Mouse (Mus musculus) forebrain, embryonic 14.5 days (tissue): ENCODE data around the gene Adgra1. TPM values are rescaled to one million over a fixed set of nuclear protein-coding genes. Genes with fewer than 3 reads are reported as not detected.

Experiments
- ATAC-seq: fragments of 200-750 bp; cut with Nextera tagmentation; 2 replicates; pipeline ENCODE4 v1.8.0; 2017; ENCODE audit warnings: mild to moderate bottlenecking, moderate library complexity
- DNase-seq: peaks from one replicate; pipeline ENCODE4 v3.0.0-alpha.2; 2015; ENCODE audit warnings: low spot score
- H3K27ac ChIP-seq: fragments of 300-500 bp; sonication (generic); 2 replicates; pipeline ENCODE4 v1.5.1; 2014; ENCODE audit warnings: low read depth, mild to moderate bottlenecking, control low read depth, low read length, moderate library complexity
- H3K27me3 ChIP-seq: fragments of 300-500 bp; sonication (generic); replicated peaks from 2 replicates; pipeline ENCODE4 v1.6.1; 2014; ENCODE audit warnings: low read length, control low read depth, mixed read lengths; ENCODE audit not compliant: control insufficient read depth, insufficient read depth
- H3K36me3 ChIP-seq: fragments of 300-500 bp; sonication (generic); 2 replicates; pipeline ENCODE4 v1.6.1; 2014; ENCODE audit warnings: low read length, control low read depth; ENCODE audit not compliant: control insufficient read depth, insufficient read depth
- H3K4me1 ChIP-seq: fragments of 300-500 bp; sonication (generic); 2 replicates; pipeline ENCODE4 v1.6.1; 2014; ENCODE audit warnings: antibody characterized with exemption, low read length, control low read depth; ENCODE audit not compliant: control insufficient read depth, insufficient read depth
- H3K4me2 ChIP-seq: fragments of 300-500 bp; sonication (generic); 2 replicates; pipeline ENCODE4 v1.6.1; 2014; ENCODE audit warnings: mild to moderate bottlenecking, control low read depth, low read length
- H3K4me3 ChIP-seq: fragments of 300-500 bp; sonication (generic); 2 replicates; pipeline ENCODE4 v1.5.1; 2014; ENCODE audit warnings: low read depth, low read length, control low read depth
- H3K9ac ChIP-seq: fragments of 300-500 bp; sonication (generic); 2 replicates; pipeline ENCODE4 v1.6.1; 2014; ENCODE audit warnings: mild to moderate bottlenecking, low read length, control low read depth, moderate library complexity
- H3K9me3 ChIP-seq: fragments of 300-500 bp; sonication (generic); replicated peaks from 2 replicates; pipeline ENCODE4 v1.6.1; 2016; ENCODE audit warnings: low read length, control low read depth, mixed read lengths; ENCODE audit not compliant: control insufficient read depth
- WGBS: fragments of 180-500 bp; shearing (Covaris S2); extraction: QIAGEN DNeasy Blood & Tissue Kit; methylation state at CpG from one replicate; pipeline ENCODE4 v1.1.7; 2014; 5-methylcytosine and 5-hydroxymethylcytosine counted together
- polyA plus RNA-seq: library from polyadenylated mRNA; unstranded; fragments of >200 nt; fragmentation: Nextera tagmentation; extraction: Ambion mirVana; gene quantifications from 2 replicates; pipeline ENCODE4 v1.2.1, GENCODE M21; 2014

Adgra1 gene
- polyA plus RNA-seq, 1 experiment from 2014 or later, result 7.4 TPM

- Histone ChIP-seq H3K27me3 (peaks cover 3% of the 10 kb centered on the region), H3K4me3 (no peak overlapping the region), H3K9ac (no peak overlapping the region), H3K9me3 (no peaks in the 10 kb centered on the region), H3K4me2 (no peak overlapping the region), H3K4me1 (peaks cover 11% of the 10 kb centered on the region), H3K36me3 (no peaks in the 10 kb centered on the region), H3K27ac (no peak overlapping the region)
- peak; percentile 69 for DNase-seq
- 55% methylated on average over 5 of the region's 5 CpGs for WGBS
- peak; percentile 49; the same call in 1 of the 2 replicates for ATAC-seq
Measured at GRCm38 (mm10) chr7:139908176-139908575, 74.2 kb downstream of the Adgra1 start.

- DNase-seq, result peak; percentile 66
- WGBS, result 35% methylated on average over 6 of the region's 6 CpGs
Measured at GRCm38 (mm10) chr7:139909469-139909868, 75.5 kb downstream of the Adgra1 start.

DNA sequence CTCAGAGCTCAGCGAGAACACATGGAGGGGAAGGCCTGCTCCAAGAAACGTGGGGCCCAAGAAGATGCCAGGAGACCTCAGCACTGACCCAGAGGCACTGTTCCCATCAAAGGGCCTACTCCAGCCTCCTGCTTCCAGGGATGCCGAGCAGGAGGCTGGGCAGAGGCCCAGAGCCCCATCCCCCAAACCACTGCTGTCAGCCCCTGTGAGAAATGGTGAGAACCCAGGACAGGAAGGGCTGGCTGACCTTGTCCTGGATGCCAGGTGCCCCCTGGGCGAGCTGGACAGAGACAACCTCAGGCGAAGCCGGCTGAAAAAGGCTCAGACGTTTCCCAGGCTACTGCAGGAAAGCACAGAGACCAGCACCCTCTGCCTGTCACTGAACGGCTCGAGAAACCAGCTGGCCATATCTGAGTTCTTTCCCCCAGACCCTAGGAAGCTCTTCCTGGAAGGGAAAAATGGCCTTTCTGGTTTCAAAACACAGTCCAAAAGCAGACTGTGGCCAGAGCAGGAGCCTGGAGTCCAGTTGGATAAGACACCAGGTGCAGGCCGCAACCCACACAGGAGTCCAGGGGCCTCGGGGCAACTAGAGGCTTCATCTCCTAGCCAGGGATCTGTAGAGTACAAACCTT is 76.3 kb downstream of the Adgra1 start:
- Histone ChIP-seq H3K9me3 (no peaks in the 10 kb centered on the region), H3K27ac (no peak overlapping the region), H3K4me2 (no peak overlapping the region), H3K9ac (no peak overlapping the region), H3K36me3 (no peaks in the 10 kb centered on the region), H3K27me3 (peaks cover 19% of the 10 kb centered on the region), H3K4me1 (peaks cover 10% of the 10 kb centered on the region), H3K4me3 (no peak overlapping the region)
- DNase-seq (no peak), ATAC-seq (no peak)
- 58% methylated on average over 11 of the region's 11 CpGs for WGBS

More at GRCm38 (mm10) chr7:139909469-139909868, 75.5 kb downstream of the Adgra1 start:
- Histone ChIP-seq H3K9ac (no peak overlapping the region), H3K27me3 (peaks cover 12% of the 10 kb centered on the region), H3K36me3 (no peaks in the 10 kb centered on the region), H3K4me2 (no peak overlapping the region), H3K27ac (no peak overlapping the region), H3K4me3 (no peak overlapping the region), H3K9me3 (no peaks in the 10 kb centered on the region), H3K4me1 (peaks cover 11% of the 10 kb centered on the region)
- ATAC-seq, result peak; percentile 63

DNA sequence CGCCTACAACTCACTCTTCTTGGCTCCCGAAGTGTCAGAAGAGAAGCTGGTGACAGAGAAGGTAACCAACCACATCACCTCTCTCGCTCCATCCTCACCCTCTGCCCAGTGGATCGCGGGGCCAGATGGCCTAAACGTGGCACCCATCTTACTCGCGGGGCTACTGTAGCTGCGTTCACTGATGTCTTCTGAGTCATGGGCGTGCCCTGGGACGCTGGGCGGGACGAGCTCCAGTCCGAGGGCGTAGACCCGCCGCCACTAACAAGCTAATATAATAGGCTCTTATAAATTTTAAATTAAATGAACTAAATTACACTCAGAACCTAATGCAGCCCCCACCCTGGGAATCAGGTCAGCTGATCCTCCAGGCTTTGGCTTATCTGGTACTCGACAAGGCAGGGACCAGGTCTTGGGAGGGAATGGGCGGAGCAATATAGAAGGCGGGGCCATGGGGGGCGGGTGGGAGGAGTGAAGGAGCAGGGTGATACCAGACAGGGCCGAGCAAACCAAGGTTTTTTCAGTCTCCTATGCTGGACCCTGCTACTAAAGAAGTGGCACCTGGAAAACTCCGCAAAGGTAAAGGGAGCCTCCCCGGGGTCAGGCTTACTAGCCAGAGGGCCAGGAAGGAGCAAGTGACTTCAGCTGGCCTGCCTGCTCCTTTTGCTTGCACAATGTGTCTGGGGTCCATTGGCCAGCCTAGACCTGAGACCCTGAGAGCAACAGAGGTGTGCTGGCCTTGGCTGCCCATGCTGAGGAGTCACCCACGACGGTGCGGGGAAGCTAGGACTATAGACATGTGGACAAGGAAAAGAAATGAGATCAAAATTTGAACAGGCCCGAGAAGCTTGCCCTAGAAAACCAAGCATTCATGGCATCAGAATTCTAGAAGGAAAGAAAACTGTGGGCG is 80.4 kb downstream of the Adgra1 start:
- ATAC-seq (peak; percentile 53), DNase-seq (no peak)
- Histone ChIP-seq H3K27me3 (peaks cover 26% of the 10 kb centered on the region), H3K9me3 (no peaks in the 10 kb centered on the region), H3K4me3 (peak overlapping the region; percentile 17), H3K4me1 (peaks cover 6% of the 10 kb centered on the region), H3K27ac (no peak overlapping the region), H3K9ac (no peak overlapping the region), H3K4me2 (peak overlapping the region; percentile 39), H3K36me3 (no peaks in the 10 kb centered on the region)
- 10% methylated on average over 29 of the region's 29 CpGs for WGBS

- DNase-seq (no peak), ATAC-seq (no peak)
- peaks cover 26% of the 10 kb centered on the region for H3K27me3 ChIP-seq
Measured at GRCm38 (mm10) chr7:139915646-139916257, 81.8 kb downstream of the Adgra1 start.

GRCm38 (mm10) chr7:139916345-139916744 is 82.4 kb downstream of the Adgra1 start:
- Histone ChIP-seq H3K4me2 (no peak overlapping the region), H3K9ac (no peak overlapping the region), H3K4me1 (no peaks in the 10 kb centered on the region), H3K36me3 (no peaks in the 10 kb centered on the region), H3K9me3 (no peaks in the 10 kb centered on the region), H3K4me3 (no peak overlapping the region), H3K27me3 (peaks cover 26% of the 10 kb centered on the region), H3K27ac (no peak overlapping the region)
- DNase-seq (peak; percentile 53), ATAC-seq (no peak)
- 0% methylated on average over 1 of the region's 1 CpGs for WGBS

More at GRCm38 (mm10) chr7:139915646-139916257, 81.8 kb downstream of the Adgra1 start:
- no peaks in the 10 kb centered on the region for H3K9me3 ChIP-seq
- H3K9ac ChIP-seq, result no peak overlapping the region
- no peak overlapping the region for H3K4me3 ChIP-seq
- H3K4me2 ChIP-seq, result 0 out of 2 replicates have a peak overlapping the region, but pooled peaks have one; percentile 3
- WGBS, result 6% methylated on average over 14 of the region's 14 CpGs
- H3K27ac ChIP-seq, result no peak overlapping the region
- no peaks in the 10 kb centered on the region for H3K36me3 ChIP-seq
- H3K4me1 ChIP-seq, result no peaks in the 10 kb centered on the region

DNA sequence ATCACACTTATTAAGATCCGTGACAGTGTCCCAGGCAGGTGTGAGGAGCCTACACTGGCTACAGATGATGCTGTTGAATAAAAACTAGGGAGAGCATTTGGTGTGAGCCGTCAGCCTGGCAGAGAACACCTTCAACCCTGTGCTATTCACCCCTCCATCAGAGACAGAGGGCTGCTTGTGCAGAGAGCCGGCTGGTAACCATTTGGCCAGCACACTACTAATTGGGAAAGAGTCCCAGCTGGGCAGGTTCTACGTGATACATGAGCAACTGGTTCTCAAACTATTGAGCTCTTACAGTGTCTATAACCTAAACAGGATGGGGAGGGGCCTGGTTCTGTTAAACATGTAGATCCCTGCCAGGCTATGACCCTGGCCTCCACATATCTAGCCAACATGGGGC is 84.3 kb downstream of the Adgra1 start:
- Histone ChIP-seq H3K36me3 (no peaks in the 10 kb centered on the region), H3K9ac (no peak overlapping the region), H3K4me2 (no peak overlapping the region), H3K27ac (no peak overlapping the region), H3K27me3 (peaks cover 22% of the 10 kb centered on the region), H3K4me1 (no peaks in the 10 kb centered on the region), H3K4me3 (no peak overlapping the region), H3K9me3 (no peaks in the 10 kb centered on the region)
- no peak for DNase-seq
- 74% methylated on average over 4 of the region's 4 CpGs for WGBS
- no peak for ATAC-seq
